Mouse (Mus musculus): ENCODE measurements around the gene Hus1b.

DNA sequence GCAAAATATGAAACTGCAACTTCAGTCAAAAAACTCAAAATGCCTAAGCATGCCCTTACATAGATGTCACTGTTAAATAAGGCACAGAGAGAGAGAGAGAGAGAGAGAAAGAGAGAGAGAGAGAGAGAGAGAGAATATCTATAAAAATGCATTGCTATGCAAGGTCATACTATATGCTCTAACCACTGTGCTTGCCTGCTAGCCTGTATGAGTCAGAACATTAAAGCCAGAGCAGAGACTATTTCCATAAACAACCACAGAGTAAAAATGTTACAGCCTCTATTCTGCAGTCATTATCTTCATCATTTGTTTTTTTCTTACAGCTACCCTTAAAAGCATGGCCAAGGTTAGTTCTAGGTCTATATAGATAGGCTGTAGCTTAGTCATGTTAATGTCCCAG is 33.8 kb downstream of the Hus1b start:
- TF ChIP-seq CTCF (IDR thresholded peaks at IDR 0.05; ENCODE audit: low read depth) (no peak), EP300 (IDR thresholded peaks at IDR 0.05; ENCODE audit: low read depth) (no peak)
